Mouse (Mus musculus) layer of hippocampus, postnatal 36 days (tissue): ENCODE results near the gene Lhx1. TPM values are rescaled to one million over a fixed set of nuclear protein-coding genes. Genes with fewer than 3 reads are reported as not detected.

Experiments used
- DNase-seq, 2 experiments: peaks; one replicate each; pipeline ENCODE4 v3.0.0; 2022
- total RNA-seq, 2 experiments: library from RNA; stranded (reverse); gene quantifications; 2 replicates each; pipeline ENCODE4 v1.2.3; 2021

Lhx1 gene
- total RNA-seq, 2 experiments from 2014 or later = 0.20 to 0.65 TPM

DNA sequence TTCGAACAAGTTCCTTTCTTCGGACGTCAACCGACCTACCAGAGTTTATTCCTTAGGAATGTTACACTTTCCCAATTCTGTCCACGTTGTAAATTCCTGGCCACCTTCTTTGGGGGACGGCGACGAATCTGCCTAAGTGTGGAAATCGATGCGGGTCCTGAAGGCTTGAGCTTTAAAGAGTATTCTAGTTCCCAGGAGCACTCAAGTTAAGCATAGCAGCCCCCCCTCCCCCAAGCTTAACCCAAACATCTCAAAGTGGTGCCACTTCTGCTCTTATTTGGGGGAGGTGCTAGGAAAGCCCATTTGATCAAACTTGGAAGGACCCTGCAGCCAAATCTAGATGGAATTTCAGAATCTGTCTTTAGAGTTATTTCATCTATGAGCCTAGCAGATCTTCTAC, 1.1 kb upstream of the Lhx1 start:
- no peak for DNase-seq

DNA sequence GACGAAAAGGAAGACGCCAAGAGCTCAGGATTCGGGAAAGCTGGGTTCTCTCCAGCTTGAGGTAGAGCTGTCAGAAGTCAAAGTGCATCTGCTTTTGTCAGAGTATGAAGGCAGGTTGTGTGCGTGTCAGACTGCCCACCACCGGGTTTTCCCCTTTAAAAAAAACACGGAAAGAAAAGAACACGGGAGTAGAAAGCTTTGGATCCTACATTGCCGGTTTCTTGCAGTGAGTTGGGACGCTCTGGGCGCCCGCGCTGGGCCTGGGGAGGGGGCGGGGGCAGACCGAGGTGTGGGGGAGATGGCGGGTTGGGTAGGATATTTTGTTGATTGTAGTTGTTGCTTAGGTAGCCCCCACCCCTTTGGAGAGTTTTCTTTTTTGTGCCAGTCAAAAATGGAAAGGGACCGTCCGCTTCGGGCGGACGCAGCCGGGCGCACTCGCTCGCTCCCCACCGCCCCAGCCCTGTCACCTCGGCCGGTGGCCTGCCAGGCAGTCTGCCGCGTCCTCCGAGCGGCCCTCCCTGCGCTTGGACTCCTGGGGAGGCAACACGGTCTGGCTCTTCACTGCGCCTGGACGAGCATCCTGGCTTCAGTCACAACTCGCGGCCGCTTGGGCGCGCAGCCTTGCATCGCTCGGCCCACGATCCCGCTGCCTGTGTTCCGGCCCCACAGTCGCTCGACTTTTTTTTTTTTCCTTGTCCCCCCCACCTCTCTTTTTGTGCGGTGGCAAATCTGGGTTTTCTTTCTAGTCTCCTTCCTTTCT, 644 bp downstream of the Lhx1 start:
- DNase-seq = no peak

- DNase-seq = no peak
Observed at GRCm38 (mm10) chr11:84523841-84524510, 1.4 kb downstream of the Lhx1 start.

DNA sequence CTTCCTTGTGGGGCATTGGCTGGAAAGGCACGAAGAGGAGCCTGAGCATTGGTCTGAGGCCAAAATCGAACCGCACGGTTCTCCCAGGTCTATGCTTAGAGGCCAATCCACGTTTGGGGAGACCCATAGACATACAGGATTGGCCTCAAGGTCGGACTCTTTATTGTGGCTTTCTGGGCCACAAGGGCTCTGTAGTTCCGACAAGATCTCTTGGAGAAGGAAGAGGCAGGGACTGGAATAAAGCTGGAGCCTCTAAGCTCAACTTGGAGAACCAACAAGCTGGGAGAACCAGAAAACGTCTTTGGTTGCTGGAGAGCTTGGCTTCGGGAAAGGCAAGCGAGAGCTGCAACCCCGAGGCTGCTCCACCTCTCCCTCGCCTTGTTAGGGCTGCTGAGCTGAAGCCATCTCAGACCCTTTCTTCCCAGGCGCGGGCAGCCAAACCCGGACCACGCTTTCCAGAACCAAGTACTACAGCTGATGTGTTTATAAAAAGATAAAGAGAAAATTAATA, 2.0 kb downstream of the Lhx1 start:
- no peak for DNase-seq

GRCm38 (mm10) chr11:84522577-84523320, 2.6 kb downstream of the Lhx1 start:
- no peak for DNase-seq

- DNase-seq = no peak
Observed at GRCm38 (mm10) chr11:84521751-84522299, 3.5 kb downstream of the Lhx1 start.

- no peak for DNase-seq
Observed at GRCm38 (mm10) chr11:84521071-84521390, 4.3 kb downstream of the Lhx1 start.

GRCm38 (mm10) chr11:84520269-84521070, 4.9 kb downstream of the Lhx1 start:
- no peak for DNase-seq

GRCm38 (mm10) chr11:84519576-84520268, 5.6 kb downstream of the Lhx1 start:
- no peak for DNase-seq

- DNase-seq = no peak
Observed at GRCm38 (mm10) chr11:84519036-84519435, 6.3 kb downstream of the Lhx1 start.

- no peak for DNase-seq
Observed at GRCm38 (mm10) chr11:84518261-84518660, 7.1 kb downstream of the Lhx1 start.

DNA sequence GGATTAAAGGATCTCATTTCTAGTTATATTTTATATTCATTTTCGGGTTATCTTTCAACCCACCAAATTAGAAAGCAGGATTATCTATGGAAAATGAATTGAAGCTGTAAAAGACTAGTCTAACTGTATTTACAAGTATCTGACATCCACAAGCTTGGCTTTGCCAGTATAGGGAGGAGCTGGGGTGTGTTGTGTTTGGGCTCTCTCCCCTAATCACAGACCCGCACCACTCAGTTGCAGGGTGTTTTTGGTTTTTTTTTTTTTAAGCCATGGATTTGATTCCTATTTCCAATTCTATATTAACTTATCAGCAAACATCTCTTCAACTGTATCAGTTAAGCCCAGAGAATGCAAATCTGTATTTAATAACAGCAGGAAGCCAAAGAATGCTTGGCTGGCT, 7.9 kb downstream of the Lhx1 start:
- no peak for DNase-seq

DNA sequence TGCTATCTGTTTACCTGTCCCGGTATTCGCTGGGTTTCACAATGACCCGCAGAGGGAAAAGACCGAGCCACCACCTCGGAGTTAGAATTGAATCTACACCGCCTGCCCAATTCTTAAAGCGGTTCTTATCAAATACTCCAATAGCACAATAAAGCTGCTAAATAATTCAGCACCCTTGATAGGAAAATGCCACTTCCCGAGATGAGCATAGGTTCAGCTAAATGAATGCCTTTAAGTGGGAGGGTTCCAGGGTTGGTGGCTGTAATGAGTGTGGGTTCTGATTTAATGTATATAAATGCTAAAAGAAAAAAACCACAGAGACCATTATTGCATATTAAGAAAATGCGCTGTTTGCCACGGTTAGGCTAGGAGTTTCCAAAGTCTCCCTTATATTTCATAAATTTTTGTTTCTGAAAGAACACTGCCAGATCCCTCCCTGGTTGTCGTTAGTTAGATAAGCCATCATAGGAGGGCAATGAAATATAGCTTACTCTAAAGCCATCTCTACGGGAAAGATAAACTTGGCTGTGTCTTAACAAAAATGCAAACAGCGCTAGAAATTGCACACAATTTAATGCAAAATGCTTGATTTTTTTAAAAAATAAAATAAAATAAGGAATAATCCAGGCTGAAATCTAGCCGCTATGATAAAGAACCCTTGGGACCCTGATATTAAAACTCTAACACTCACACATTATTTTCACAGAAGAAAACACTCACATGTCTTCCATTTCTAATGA, 8.7 kb downstream of the Lhx1 start:
- DNase-seq = no peak

- DNase-seq = peak; percentile 95 to 96
Observed at GRCm38 (mm10) chr11:84513171-84514116, 11.9 kb downstream of the Lhx1 start, which contains the start of gene Aatf. Aatf (minus strand) TSS chr11:84513522.

DNA sequence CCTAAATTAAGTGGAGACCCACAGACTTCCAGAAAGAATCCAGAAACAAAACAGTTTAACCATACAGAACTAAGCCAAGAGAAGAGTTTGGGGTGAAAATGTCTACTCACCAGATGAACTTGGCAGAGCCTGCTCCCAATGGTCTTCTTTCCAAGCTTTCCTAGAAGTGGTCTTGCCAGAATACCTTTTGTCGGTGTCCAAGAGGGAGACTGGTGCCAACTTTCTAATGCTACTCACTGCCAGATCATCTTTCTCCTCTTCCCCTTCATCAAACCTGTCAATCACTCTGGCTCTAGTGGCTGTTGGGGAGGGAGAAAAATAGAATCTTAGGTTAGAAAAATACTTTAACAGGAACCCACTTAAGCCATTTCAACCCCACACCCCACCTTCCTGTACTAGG, 13.3 kb downstream of the Lhx1 start:
- DNase-seq = no peak

GRCm38 (mm10) chr11:84504296-84504695, 21.0 kb downstream of the Lhx1 start:
- no peak for DNase-seq

DNA sequence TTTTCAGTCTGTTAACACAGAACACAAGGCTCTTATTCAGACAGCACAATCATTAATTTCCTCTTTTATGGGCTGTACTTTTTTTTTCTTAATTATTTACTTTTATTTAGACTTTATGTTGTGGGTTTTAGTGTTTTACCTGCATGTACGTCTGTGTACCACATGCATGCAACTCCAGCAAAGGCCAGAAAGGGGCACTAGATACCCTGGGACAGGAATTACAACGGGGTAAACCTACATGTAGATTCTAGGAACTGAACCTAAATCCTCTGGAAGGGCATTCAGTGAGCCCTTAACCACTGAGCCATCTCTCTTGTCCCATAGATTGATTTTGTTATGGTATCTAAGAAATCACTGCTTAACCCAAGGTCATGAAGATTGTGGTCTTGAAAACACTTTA, 27.4 kb downstream of the Lhx1 start:
- DNase-seq = no peak

- DNase-seq = no peak
Observed at GRCm38 (mm10) chr11:84496901-84497300, 28.4 kb downstream of the Lhx1 start.

GRCm38 (mm10) chr11:84495774-84496173, 29.6 kb downstream of the Lhx1 start:
- DNase-seq = no peak

GRCm38 (mm10) chr11:84481661-84482060, 43.7 kb downstream of the Lhx1 start:
- no peak for DNase-seq
